Mouse (Mus musculus) hindbrain, postnatal 0 days (tissue): ENCODE results near the gene Xrra1. TPM values are rescaled to one million over a fixed set of nuclear protein-coding genes. Genes with fewer than 3 reads are reported as not detected.
A peak's percentile ranks its signal among the peaks of the same experiment; 100 is the strongest.

ENCODE experiments used
- ATAC-seq: fragments of 200-750 bp; cut with Nextera tagmentation; 2 replicates; pipeline ENCODE4 v1.8.0; 2017; ENCODE audit warnings: mild to moderate bottlenecking, moderate TSS enrichment, moderate library complexity
- DNase-seq: peaks from one replicate; pipeline ENCODE4 v3.0.0-alpha.2; 2015; ENCODE audit warnings: low spot score
- H3K27ac ChIP-seq: fragments of 300-500 bp; sonication (generic); 2 replicates; pipeline ENCODE4 v1.5.1; 2014; ENCODE audit warnings: mild to moderate bottlenecking
- H3K27me3 ChIP-seq: fragments of 300-500 bp; sonication (generic); 2 replicates; pipeline ENCODE4 v1.6.1; 2014; ENCODE audit warnings: low read length, mixed read lengths; ENCODE audit not compliant: insufficient read depth
- H3K36me3 ChIP-seq: fragments of 300-500 bp; sonication (generic); 2 replicates; pipeline ENCODE4 v1.6.1; 2014; ENCODE audit warnings: low read length, mixed read lengths; ENCODE audit not compliant: insufficient read depth
- H3K4me1 ChIP-seq: fragments of 300-500 bp; sonication (generic); 2 replicates; pipeline ENCODE4 v1.6.1; 2014; ENCODE audit warnings: antibody characterized with exemption, low read length, mixed read lengths; ENCODE audit not compliant: insufficient read depth
- H3K4me2 ChIP-seq: fragments of 300-500 bp; sonication (generic); 2 replicates; pipeline ENCODE4 v1.6.1; 2014; ENCODE audit warnings: low read depth, mild to moderate bottlenecking, low read length, moderate library complexity, mixed read lengths
- H3K4me3 ChIP-seq: fragments of 300-500 bp; sonication (generic); 2 replicates; pipeline ENCODE4 v1.5.1; 2014; ENCODE audit warnings: low read length
- H3K9ac ChIP-seq: fragments of 300-500 bp; sonication (generic); replicated peaks from 2 replicates; pipeline ENCODE4 v1.6.1; 2014; ENCODE audit warnings: mild to moderate bottlenecking, low read length, moderate library complexity, mixed read lengths
- H3K9me3 ChIP-seq: fragments of 300-500 bp; sonication (generic); 2 replicates; pipeline ENCODE4 v1.6.1; 2016; ENCODE audit warnings: low read length, mixed read lengths
- CTCF ChIP-seq: IDR thresholded peaks from 2 replicates; pipeline ENCODE4 v1.5.1; 2016; ENCODE audit warnings: antibody characterized with exemption, control low read depth, low read depth
- WGBS: fragments of 180-500 bp; shearing (Covaris S2); extraction: QIAGEN DNeasy Blood & Tissue Kit; methylation state at CpG from one replicate; pipeline ENCODE4 v1.1.7; 2014; 5-methylcytosine and 5-hydroxymethylcytosine counted together
- polyA plus RNA-seq: library from polyadenylated mRNA; unstranded; fragments of >200 nt; fragmentation: Nextera tagmentation; extraction: Ambion mirVana; gene quantifications from 2 replicates; pipeline ENCODE4 v1.2.1, GENCODE M21; 2015
- total RNA-seq: library from RNA; depleted of rRNA; stranded (reverse); fragments of >200 nt; gene quantifications from 2 replicates; pipeline ENCODE4 v1.2.3, GENCODE M21; 2014

Gene Xrra1
- total and polyA plus RNA-seq, 2 experiments from 2014 or later, result 1.3 to 2.6 TPM

DNA sequence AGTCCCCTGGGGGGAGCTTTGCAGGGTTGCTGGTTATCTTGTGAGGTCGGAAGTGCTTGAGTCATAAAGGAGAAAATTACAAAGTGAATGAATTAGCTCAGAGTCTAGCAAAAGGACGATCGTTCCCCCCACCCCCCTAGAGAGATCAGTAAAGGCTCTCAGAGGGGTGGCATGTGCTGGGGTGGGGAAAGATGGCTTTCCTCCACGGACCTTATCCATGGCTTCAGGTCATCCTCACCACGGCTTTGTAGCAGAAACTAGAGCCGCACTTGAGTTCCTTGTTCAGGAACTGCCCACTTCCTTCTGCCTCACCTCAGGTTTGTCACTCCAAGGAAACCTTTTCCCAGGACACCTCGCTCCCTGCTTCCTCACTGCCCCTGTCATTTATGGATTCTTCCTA, 4.4 kb downstream of the Xrra1 start, which contains the start of gene Spcs2:
TSS of gene Spcs2 (minus strand) at position 101 of the 400 bp plus-strand sequence.
- no peak within 1 kb of the TSS for H3K27ac ChIP-seq
- no peaks in the 10 kb centered on the region for H3K36me3 ChIP-seq
- no peak within 1 kb of the TSS for H3K9ac ChIP-seq
- ATAC-seq (no peak), DNase-seq (no peak)
- no peaks in the 10 kb centered on the region for H3K4me1 ChIP-seq
- no peak within 1 kb of the TSS for H3K4me3 ChIP-seq
- no peaks in the 10 kb centered on the region for H3K27me3 ChIP-seq
- no peaks in the 10 kb centered on the region for H3K9me3 ChIP-seq
- no peak for TF ChIP-seq CTCF
- 57% methylated on average over 7 of the region's 7 CpGs for WGBS
- H3K4me2 ChIP-seq, result no peak within 1 kb of the TSS

DNA sequence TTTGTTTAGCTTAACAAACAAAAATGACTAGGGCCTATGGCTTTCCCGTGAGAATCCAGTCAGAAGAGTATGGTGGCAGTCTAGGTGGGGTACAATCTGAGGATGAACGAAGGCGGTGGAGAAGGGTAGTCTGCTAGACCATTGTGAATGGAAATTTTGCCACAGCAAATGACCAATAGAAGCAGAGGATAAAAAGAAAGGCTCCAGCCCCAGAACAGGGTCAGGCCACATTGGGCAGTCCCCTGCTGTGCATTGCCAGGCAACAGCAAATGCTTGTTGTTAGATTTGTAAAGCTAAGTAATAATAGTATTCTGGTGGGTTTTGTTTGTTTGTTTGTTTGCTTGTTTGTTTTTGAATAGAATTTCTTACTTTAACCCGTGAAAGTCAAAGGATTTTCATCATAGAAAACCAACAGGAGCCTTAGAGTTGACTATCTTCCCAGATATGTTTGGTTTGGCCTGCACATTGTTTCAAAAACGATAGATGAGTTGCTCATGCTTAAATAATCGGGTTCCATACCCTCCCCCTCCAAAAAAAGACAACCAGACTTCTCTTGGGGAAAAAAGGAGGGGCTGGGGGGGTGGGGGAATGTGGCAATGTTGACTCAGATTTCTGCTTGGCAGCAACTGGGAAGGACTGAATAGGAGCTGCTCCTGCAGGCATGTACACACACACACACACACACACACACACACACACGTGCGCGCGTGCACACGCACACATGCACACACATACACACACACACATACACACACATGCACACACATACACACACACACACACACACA, 5.5 kb downstream of the Xrra1 start:
- TF ChIP-seq CTCF, result no peak
- Histone ChIP-seq H3K27ac (no peak overlapping the region), H3K36me3 (no peaks in the 10 kb centered on the region), H3K9me3 (no peaks in the 10 kb centered on the region), H3K27me3 (no peaks in the 10 kb centered on the region), H3K4me2 (no peak overlapping the region), H3K4me1 (no peaks in the 10 kb centered on the region), H3K4me3 (no peak overlapping the region), H3K9ac (no peak overlapping the region)
- DNase-seq (peak; percentile 49), ATAC-seq (no peak)
- WGBS, result 25% methylated on average over 10 of the region's 11 CpGs

DNA sequence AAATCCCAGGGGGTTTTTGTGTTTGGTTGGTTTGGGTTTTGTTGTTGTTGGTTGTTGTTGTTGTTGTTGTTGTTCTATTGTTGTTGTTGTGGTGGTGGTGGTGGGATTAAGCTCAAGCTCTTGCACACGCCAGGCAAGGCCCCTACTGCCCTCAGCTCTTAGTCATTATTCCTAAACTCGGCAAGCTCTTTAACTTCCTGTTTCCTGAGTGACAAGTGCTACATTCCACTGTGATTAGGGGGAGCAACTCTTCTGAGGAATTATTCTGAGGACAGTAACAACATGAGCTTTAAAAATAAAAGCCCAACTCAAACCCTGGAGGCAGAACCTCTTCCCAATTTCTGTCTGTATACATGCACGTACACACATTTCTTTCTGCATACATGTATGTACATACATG, 6.3 kb downstream of the Xrra1 start:
- H3K4me3 ChIP-seq, result no peak overlapping the region
- no peak for TF ChIP-seq CTCF
- H3K27me3 ChIP-seq, result no peaks in the 10 kb centered on the region
- 52% methylated on average over 3 of the region's 3 CpGs for WGBS
- no peak for DNase-seq
- no peak overlapping the region for H3K9ac ChIP-seq
- no peak overlapping the region for H3K4me2 ChIP-seq
- H3K27ac ChIP-seq, result no peak overlapping the region
- no peaks in the 10 kb centered on the region for H3K4me1 ChIP-seq
- no peaks in the 10 kb centered on the region for H3K36me3 ChIP-seq
- H3K9me3 ChIP-seq, result no peaks in the 10 kb centered on the region
- ATAC-seq, result no peak

DNA sequence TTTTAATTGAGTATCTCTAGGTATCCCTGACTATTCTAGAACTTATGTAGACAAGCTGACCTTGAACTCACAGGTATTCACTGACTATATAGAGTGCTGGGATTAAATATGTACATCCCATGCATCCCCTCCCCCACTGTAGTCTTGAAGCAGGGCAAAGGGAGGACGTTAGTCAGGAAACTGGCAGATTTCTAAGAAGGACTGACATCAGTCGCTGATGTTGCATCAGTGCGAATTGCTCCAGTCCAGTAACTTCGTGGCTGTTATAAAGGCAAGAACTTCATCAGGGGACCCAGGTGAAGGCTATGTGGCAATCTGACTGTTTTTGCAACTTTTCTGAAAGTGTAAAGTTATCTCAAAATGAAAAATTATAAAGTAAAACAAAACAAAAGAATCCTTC, 10.4 kb downstream of the Xrra1 start:
- Histone ChIP-seq H3K9ac (no peak overlapping the region), H3K27ac (no peak overlapping the region), H3K4me1 (no peaks in the 10 kb centered on the region), H3K4me2 (no peak overlapping the region), H3K27me3 (no peaks in the 10 kb centered on the region), H3K36me3 (no peaks in the 10 kb centered on the region), H3K9me3 (no peaks in the 10 kb centered on the region), H3K4me3 (no peak overlapping the region)
- ATAC-seq (no peak), DNase-seq (no peak)
- no peak for TF ChIP-seq CTCF
- 75% methylated on average over 4 of the region's 4 CpGs for WGBS

DNA sequence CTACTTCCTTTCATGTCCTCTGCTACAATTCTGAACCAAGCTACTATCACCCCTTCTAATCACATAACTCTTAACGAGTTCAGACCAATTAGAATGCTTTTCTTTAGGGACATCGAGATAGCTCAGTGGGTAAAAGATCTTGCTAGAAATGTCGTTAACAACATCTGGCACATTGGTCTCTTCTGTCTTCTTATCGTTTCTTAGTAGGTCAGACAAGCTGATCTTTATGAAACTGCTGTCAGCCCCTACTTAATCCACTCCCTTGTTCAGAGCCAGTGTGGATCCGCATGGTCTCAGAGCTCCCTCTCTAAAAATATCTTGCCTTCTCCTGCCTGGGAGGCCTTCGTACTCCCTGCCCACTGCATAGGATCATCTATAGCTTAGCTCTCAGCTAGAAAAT, 15.0 kb downstream of the Xrra1 start:
- WGBS, result 72% methylated on average over 6 of the region's 6 CpGs
- Histone ChIP-seq H3K27me3 (no peaks in the 10 kb centered on the region), H3K36me3 (no peaks in the 10 kb centered on the region), H3K27ac (no peak overlapping the region), H3K9me3 (no peaks in the 10 kb centered on the region), H3K4me2 (no peak overlapping the region), H3K9ac (no peak overlapping the region), H3K4me1 (no peaks in the 10 kb centered on the region), H3K4me3 (no peak overlapping the region)
- no peak for DNase-seq
- ATAC-seq, result no peak
- TF ChIP-seq CTCF, result no peak

DNA sequence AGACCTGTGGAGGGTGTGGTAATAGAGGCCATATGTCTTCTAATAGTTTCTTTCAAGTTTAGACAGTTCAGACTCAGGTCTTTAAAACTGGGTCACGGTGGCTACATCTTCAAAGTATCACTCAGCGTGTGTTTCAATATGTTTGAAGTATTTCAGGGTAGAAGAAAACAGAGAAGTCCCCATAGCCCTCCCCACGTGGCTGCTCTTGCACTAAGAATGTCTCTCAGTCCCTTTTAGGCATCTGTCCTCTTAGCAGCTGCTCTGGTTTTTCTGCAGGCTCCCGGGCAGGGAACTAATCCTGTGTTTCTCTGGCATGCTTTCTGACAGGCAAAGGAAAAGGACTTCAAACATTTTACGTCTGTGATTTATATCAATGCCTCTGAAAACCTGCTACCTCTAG, 17.0 kb downstream of the Xrra1 start:
- no peak for DNase-seq
- ATAC-seq, result no peak
- H3K9me3 ChIP-seq, result no peaks in the 10 kb centered on the region
- 53% methylated on average over 5 of the region's 5 CpGs for WGBS
- H3K9ac ChIP-seq, result no peak overlapping the region
- H3K27me3 ChIP-seq, result no peaks in the 10 kb centered on the region
- H3K36me3 ChIP-seq, result no peaks in the 10 kb centered on the region
- H3K4me2 ChIP-seq, result no peak overlapping the region
- H3K27ac ChIP-seq, result no peak overlapping the region
- TF ChIP-seq CTCF, result no peak
- no peaks in the 10 kb centered on the region for H3K4me1 ChIP-seq
- no peak overlapping the region for H3K4me3 ChIP-seq

DNA sequence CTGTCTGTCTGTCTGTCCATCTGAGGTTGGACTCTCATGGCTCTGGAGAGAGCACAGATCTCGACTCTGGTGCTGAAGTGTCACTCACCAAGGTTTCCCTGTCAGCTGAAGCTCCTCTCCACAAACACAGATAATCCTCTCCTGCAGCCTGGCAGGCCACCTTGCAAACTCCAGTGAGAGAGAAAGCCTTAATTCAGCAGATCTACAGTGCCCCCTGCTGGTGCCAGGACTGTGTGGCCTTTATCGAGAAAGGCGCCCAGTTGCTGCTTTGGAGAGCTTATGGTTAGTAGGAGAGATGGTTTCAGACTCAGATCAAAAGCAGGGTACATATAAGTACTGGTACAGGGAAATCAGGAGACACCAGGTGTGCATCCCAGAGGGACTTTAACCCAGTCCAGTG, 17.4 kb downstream of the Xrra1 start:
- WGBS, result 3% methylated on average over 3 of the region's 3 CpGs
- peak; percentile 77 for ATAC-seq
- no peak overlapping the region for H3K27ac ChIP-seq
- H3K36me3 ChIP-seq, result no peaks in the 10 kb centered on the region
- no peaks in the 10 kb centered on the region for H3K4me1 ChIP-seq
- no peaks in the 10 kb centered on the region for H3K9me3 ChIP-seq
- H3K4me3 ChIP-seq, result no peak overlapping the region
- peak; percentile 93 for TF ChIP-seq CTCF
- H3K27me3 ChIP-seq, result no peaks in the 10 kb centered on the region
- DNase-seq, result peak; percentile 94
- no peak overlapping the region for H3K9ac ChIP-seq
- no peak overlapping the region for H3K4me2 ChIP-seq
